Mouse (Mus musculus): ENCODE measurements around the gene Clec1a.

DNA sequence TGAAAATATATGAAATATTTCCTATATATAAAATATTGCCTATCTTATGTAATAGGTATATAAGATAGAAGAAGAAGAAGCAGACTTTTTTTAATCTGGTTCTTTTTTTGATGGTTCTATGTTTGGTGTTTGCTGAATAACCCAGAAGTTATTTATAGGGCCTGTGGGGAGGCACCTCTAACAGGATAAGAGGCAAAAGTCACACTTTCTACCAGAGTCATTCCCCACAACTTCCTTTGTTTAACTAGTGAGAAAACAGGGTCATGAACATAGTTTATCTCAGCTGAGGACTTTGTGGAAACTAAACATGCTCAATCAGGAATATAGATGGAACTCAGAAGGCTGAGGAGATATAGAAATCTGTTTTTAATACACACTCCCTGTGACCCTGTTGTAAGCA is 45.8 kb downstream of the Clec1a start:
- no peak for TF ChIP-seq CTCF (IDR thresholded peaks at IDR 0.05; ENCODE audit: extremely low read depth, insufficient read depth, insufficient read length, insufficient replicate concordance)
- TF ChIP-seq POLR2A (IDR thresholded peaks at IDR 0.05; ENCODE audit: low read depth, low read length) = no peak

Measured in spleen, adult 2 months (tissue).